Mouse (Mus musculus) myocyte (in vitro differentiated cells): Measurements from ENCODE around the gene Slc5a10.

ENCODE experiments used
- MAX ChIP-seq: IDR thresholded peaks from one replicate; pipeline ENCODE4 v1.6.1; 2011; ENCODE audit warnings: low read depth, mild to moderate bottlenecking, control low read depth
- MYOG ChIP-seq, 3 experiments: IDR thresholded peaks; one replicate each; pipeline ENCODE4 v1.6.1; 2011; ENCODE audit warnings: control low read depth in 2 of 3, low read depth in 2 of 3, mild to moderate bottlenecking in 2 of 3; ENCODE audit not compliant: insufficient read length in 2 of 3, control insufficient read depth in 1 of 3, insufficient read depth in 1 of 3
- POLR2A ChIP-seq: IDR thresholded peaks from one replicate; pipeline ENCODE4 v1.6.1; 2011; ENCODE audit warnings: low read depth, mild to moderate bottlenecking, control low read depth, moderate library complexity; ENCODE audit not compliant: insufficient read length

DNA sequence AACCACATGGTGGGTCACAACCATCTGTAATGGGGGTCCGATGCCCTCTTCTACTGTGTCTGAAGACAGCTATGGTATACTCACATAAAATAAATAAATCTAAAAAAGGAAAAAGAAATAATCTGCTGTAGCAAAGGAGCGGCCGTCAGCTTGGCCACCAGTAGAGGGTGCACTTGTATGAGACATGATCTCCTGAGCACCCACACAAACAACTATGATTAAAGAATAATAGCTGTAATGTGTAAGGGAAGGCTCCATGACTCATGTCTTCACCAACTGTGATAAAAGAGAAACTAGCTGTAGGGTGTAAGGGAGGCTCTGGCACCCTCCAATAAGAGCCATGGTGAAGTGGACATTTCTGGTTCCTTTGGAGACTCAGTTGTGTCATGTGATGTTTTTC is 91.0 kb downstream of the Slc5a10 start:
- TF ChIP-seq POLR2A (no peak), MYOG (IDR thresholded peaks at IDR 0.05; ENCODE audit: control insufficient read depth in 1 of 3, insufficient read depth in 1 of 3, insufficient read length in 2 of 3, low read depth in 2 of 3) (no peak), MAX (no peak)
